23 mouse cellular contexts compared by ENCODE assay signal in genomic region chr7:67551242-67551641, GRCm38 (mm10).
A peak's percentile ranks its signal among the peaks of the same experiment; 100 is the strongest.
DNase-seq lines count a peak whose midpoint lies in the region; ATAC-seq lines count a peak whose summit lies in the region.
"Had no signal": no experiment of that assay in that cellular context is flagged by ENCODE, and none has a peak within 500 bp of the region (broad histone marks: within the 10 kb centered on the region; RNA-seq: fewer than 3 reads in every experiment).

No protein-coding gene starts in this region.

- DNase-seq in layer of hippocampus, adult 9-11 months, result peak; percentile 39
- no peak for DNase-seq in layer of hippocampus, postnatal 10 days (ENCODE audit: low spot score in 2 of 2)
- no peak for DNase-seq in kidney, adult 8-10 months
- no peak for DNase-seq in kidney, adult 18-20 months
- no peak for DNase-seq in ovary, adult 18-20 months (ENCODE audit: low spot score)
- DNase-seq: adrenal gland, postnatal 10 days; adrenal gland, postnatal 36 days; B cell, adult 2 months; cerebellum, adult 11 months; cerebellum, adult 2 months; cerebellum, adult 9-11 months; cerebellum, postnatal 25 days; embryo, embryonic 11 days; gastrocnemius, postnatal 10 days; gastrocnemius, postnatal 36 days; heart, adult 18-20 months; heart, postnatal 14 days; heart, postnatal 4 days had no signal

- 0 out of 2 replicates have a peak, but pooled peaks have one; percentile 23 for ATAC-seq in common myeloid progenitor, adult 5-6 weeks (replicated peaks; ENCODE audit: low read depth, poor library complexity, severe bottlenecking)
- ATAC-seq in megakaryocyte progenitor cell, adult 5-6 weeks (replicated peaks; ENCODE audit: poor library complexity), result peak; percentile 62
- ATAC-seq: forebrain, embryonic 15.5 days; hindbrain, postnatal 0 days; Patski had no signal
